Mouse (Mus musculus) spleen, adult 2 months (tissue): ENCODE results near the gene Vdr.

Experiments
- CTCF ChIP-seq: fragments of 200-500 bp; IDR thresholded peaks from 2 replicates; pipeline ENCODE4 v1.5.1; 2011; ENCODE audit warnings: mild to moderate bottlenecking, inconsistent platforms; ENCODE audit not compliant: insufficient read depth, insufficient read length, insufficient replicate concordance; ENCODE audit errors: extremely low read depth
- POLR2A ChIP-seq: fragments of 200-500 bp; IDR thresholded peaks from 2 replicates; pipeline ENCODE4 v1.6.1; 2011; ENCODE audit warnings: low read depth, low read length, inconsistent platforms

DNA sequence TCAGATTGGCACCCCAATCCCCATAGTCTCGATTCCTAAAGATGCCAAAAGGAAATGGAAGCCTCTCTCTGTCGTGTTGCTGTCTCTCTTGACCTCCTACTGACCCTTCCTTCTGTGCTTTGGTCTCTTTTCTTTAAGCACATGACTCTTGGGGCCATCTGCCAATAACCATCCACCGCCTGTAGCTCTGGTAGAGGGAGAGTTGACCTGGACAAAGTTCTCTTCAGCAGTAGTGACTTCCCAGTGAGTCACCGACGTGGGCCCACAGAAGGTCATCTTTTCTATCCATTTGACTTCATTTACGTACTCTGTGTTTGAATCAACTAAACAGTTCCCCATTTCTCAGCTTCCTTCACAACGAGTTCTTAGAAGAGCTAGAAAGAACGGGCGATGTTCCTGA lies 30.0 kb downstream of the Vdr start:
- TF ChIP-seq POLR2A (no peak), CTCF (no peak)
